Mouse (Mus musculus): ENCODE data around the gene Ror2. TPM values are rescaled to one million over a fixed set of nuclear protein-coding genes. Genes with fewer than 3 reads are reported as not detected.

Gene Ror2
- polyA plus RNA-seq, 1 experiment from 2014 or later = 3.3 TPM

DNA sequence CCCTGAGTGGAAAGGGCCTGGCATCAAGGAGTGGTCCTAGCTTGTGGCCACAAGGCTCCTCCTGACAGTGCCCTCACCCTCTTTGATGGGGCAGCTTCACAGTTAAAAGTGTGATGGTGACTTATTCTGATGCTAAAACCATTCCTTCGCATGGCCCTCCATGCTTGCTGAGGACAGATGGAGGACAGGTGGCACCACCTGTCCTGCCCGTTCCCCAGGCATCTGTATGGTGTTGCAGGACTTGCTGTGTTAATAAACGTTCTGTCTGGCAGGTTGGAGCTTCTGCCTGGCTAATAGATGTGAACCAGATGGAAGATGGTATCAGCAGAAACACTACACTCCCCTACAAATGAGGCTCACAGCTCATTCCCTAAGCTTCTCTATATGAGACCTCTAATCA is 140.4 kb downstream of the Ror2 start:
- no peak for ATAC-seq (ENCODE audit: low FRiP score, low read depth)
- H3K36me3 ChIP-seq = no peaks in the 10 kb centered on the region
- no peak overlapping the region for H3K4me3 ChIP-seq
- H3K27me3 ChIP-seq = no peaks in the 10 kb centered on the region
- H3K27ac ChIP-seq (replicated peaks) = no peak overlapping the region
- H3K4me1 ChIP-seq (replicated peaks) = no peaks in the 10 kb centered on the region
- WGBS = 72% methylated on average over 3 of the region's 3 CpGs
- no peaks in the 10 kb centered on the region for H3K9me3 ChIP-seq
- H3K9ac ChIP-seq = no peak overlapping the region
- no peak overlapping the region for H3K4me2 ChIP-seq

DNA sequence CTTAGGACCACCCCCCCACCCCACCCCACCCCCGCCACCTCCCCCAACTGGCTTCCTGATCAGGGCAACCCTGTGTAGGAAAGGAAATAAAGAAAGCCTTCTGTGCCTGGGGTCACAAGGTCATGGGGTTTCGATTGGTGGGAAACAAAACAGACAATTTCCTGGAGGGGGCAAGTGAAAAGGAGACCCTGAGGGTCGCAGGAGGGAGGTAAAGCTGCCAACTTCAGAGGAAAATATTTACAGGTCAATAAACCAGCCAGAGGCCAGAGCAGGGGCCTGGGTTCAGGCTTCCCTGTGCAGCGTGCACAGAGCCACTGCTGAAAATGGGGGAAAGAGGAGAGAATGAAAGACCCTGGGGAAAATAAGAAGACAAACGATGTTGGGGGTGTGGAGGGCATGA is 142.8 kb downstream of the Ror2 start:
- WGBS = 16% methylated on average over 5 of the region's 5 CpGs
- no peak overlapping the region for H3K9ac ChIP-seq
- no peaks in the 10 kb centered on the region for H3K9me3 ChIP-seq
- no peaks in the 10 kb centered on the region for H3K4me1 ChIP-seq (replicated peaks)
- H3K27me3 ChIP-seq = no peaks in the 10 kb centered on the region
- no peak overlapping the region for H3K4me2 ChIP-seq
- no peak overlapping the region for H3K27ac ChIP-seq (replicated peaks)
- no peak for ATAC-seq (ENCODE audit: low FRiP score, low read depth)
- H3K4me3 ChIP-seq = no peak overlapping the region
- no peaks in the 10 kb centered on the region for H3K36me3 ChIP-seq

GRCm38 (mm10) chr13:53142268-53142667 is 143.7 kb downstream of the Ror2 start:
- Histone ChIP-seq H3K9me3 (no peaks in the 10 kb centered on the region), H3K4me3 (no peak overlapping the region), H3K27ac (replicated peaks) (no peak overlapping the region), H3K36me3 (no peaks in the 10 kb centered on the region), H3K4me2 (no peak overlapping the region), H3K9ac (no peak overlapping the region), H3K27me3 (no peaks in the 10 kb centered on the region), H3K4me1 (replicated peaks) (no peaks in the 10 kb centered on the region)
- ATAC-seq (ENCODE audit: low FRiP score, low read depth) = no peak
- WGBS = 70% methylated on average over 10 of the region's 10 CpGs

- 78% methylated on average over 2 of the region's 2 CpGs for WGBS
- Histone ChIP-seq H3K27me3 (no peaks in the 10 kb centered on the region), H3K27ac (replicated peaks) (no peak overlapping the region), H3K36me3 (no peaks in the 10 kb centered on the region), H3K4me2 (no peak overlapping the region), H3K4me3 (no peak overlapping the region), H3K9ac (no peak overlapping the region), H3K4me1 (replicated peaks) (no peaks in the 10 kb centered on the region), H3K9me3 (no peaks in the 10 kb centered on the region)
- ATAC-seq (ENCODE audit: low FRiP score, low read depth) = no peak
These were observed 145.6 kb downstream of the Ror2 start for GRCm38 (mm10) chr13:53140298-53140697.

DNA sequence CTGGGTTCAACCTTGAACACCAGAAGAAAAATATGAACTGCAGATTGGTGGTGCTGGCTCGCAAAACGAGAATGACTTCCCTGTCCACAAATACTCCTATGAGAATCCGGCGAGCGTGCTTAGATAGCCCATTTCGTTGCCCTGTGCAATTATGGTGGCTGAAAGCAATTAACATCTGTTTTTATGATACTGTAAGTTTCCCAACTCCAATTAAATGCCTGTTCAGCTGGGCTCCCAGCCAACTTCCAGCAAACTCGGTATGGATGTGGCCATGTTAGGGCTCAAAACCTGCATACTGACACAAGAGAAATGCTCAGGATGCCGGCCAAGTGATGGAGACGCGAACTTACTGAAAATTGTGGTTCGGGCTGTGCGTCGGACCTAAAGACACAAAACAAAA is 155.4 kb downstream of the Ror2 start:
- no peak overlapping the region for H3K27ac ChIP-seq (replicated peaks)
- H3K9ac ChIP-seq = no peak overlapping the region

GRCm38 (mm10) chr13:53130032-53130431 is 155.9 kb downstream of the Ror2 start:
- Histone ChIP-seq H3K36me3 (no peaks in the 10 kb centered on the region), H3K4me1 (replicated peaks) (no peaks in the 10 kb centered on the region), H3K9me3 (no peaks in the 10 kb centered on the region), H3K9ac (no peak overlapping the region), H3K27me3 (no peaks in the 10 kb centered on the region), H3K4me3 (no peak overlapping the region), H3K4me2 (no peak overlapping the region), H3K27ac (replicated peaks) (no peak overlapping the region)
- ATAC-seq (ENCODE audit: low FRiP score, low read depth) = no peak
- 83% methylated on average over 5 of the region's 5 CpGs for WGBS

More for the DNA sequence above, 155.4 kb downstream of the Ror2 start:
- WGBS = 80% methylated on average over 13 of the region's 13 CpGs
- no peak overlapping the region for H3K4me2 ChIP-seq
- no peaks in the 10 kb centered on the region for H3K27me3 ChIP-seq
- no peaks in the 10 kb centered on the region for H3K9me3 ChIP-seq
- ATAC-seq (ENCODE audit: low FRiP score, low read depth) = no peak
- H3K36me3 ChIP-seq = no peaks in the 10 kb centered on the region
- no peaks in the 10 kb centered on the region for H3K4me1 ChIP-seq (replicated peaks)
- H3K4me3 ChIP-seq = no peak overlapping the region

DNA sequence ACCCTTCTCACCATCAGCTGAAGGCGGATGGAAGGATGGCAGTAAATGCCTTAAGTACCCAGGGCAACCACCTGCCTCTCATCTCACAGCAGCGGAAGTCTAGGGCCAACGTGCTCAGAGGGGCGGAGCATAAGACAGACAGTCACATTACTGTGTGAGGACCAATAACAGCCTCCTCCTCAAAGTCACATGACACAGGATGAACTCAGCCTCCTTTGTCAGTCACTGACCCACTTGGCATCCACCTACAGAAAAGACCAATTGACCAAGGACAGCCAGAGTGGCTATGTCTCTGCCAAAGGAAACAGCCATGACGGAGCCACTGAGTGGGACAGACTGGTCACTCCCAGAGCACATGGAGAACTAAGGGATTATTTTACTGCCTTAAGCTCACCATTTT is 160.3 kb downstream of the Ror2 start:
- 84% methylated on average over 5 of the region's 5 CpGs for WGBS

GRCm38 (mm10) chr13:53122085-53122484 is 163.8 kb downstream of the Ror2 start:
- Histone ChIP-seq H3K27ac (replicated peaks) (no peak overlapping the region), H3K4me3 (no peak overlapping the region), H3K4me1 (replicated peaks) (peaks cover 21% of the 10 kb centered on the region), H3K27me3 (no peaks in the 10 kb centered on the region), H3K4me2 (no peak overlapping the region), H3K9me3 (no peaks in the 10 kb centered on the region), H3K9ac (no peak overlapping the region), H3K36me3 (no peaks in the 10 kb centered on the region)
- WGBS = 74% methylated on average over 8 of the region's 8 CpGs
- no peak for ATAC-seq (ENCODE audit: low FRiP score, low read depth)

More for the DNA sequence above, 160.3 kb downstream of the Ror2 start:
- Histone ChIP-seq H3K4me2 (no peak overlapping the region), H3K36me3 (no peaks in the 10 kb centered on the region), H3K4me1 (replicated peaks) (peaks cover 13% of the 10 kb centered on the region), H3K27me3 (no peaks in the 10 kb centered on the region), H3K9me3 (no peaks in the 10 kb centered on the region), H3K4me3 (no peak overlapping the region), H3K27ac (replicated peaks) (no peak overlapping the region), H3K9ac (no peak overlapping the region)
- ATAC-seq (ENCODE audit: low FRiP score, low read depth) = no peak

DNA sequence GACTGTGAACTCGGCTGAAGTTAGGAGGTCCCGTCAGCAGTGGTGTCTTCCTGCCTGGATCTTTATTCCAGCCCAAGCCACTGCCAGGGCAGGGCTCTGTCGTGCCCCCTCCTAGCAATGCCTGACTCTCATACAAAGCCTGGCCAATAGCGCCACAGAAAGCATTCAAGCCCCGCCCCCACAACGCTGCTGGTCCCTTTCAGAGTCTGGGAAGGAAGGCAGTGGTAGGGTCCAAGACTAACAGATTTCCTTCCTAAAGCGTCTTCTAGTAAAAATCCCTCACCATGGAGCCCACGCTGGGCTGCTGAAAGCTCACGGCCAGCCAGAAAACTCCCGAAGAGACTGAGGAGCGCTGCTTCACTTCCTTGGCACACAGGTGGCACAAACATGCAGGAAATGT is 165.0 kb downstream of the Ror2 start:
- Histone ChIP-seq H3K9ac (no peak overlapping the region), H3K27me3 (no peaks in the 10 kb centered on the region), H3K4me2 (peak overlapping the region; percentile 30), H3K27ac (replicated peaks) (no peak overlapping the region), H3K36me3 (no peaks in the 10 kb centered on the region), H3K4me3 (no peak overlapping the region), H3K9me3 (no peaks in the 10 kb centered on the region), H3K4me1 (replicated peaks) (peaks cover 21% of the 10 kb centered on the region)
- peak; percentile 64 for ATAC-seq (ENCODE audit: low FRiP score, low read depth)
- 18% methylated on average over 11 of the region's 11 CpGs for WGBS

DNA sequence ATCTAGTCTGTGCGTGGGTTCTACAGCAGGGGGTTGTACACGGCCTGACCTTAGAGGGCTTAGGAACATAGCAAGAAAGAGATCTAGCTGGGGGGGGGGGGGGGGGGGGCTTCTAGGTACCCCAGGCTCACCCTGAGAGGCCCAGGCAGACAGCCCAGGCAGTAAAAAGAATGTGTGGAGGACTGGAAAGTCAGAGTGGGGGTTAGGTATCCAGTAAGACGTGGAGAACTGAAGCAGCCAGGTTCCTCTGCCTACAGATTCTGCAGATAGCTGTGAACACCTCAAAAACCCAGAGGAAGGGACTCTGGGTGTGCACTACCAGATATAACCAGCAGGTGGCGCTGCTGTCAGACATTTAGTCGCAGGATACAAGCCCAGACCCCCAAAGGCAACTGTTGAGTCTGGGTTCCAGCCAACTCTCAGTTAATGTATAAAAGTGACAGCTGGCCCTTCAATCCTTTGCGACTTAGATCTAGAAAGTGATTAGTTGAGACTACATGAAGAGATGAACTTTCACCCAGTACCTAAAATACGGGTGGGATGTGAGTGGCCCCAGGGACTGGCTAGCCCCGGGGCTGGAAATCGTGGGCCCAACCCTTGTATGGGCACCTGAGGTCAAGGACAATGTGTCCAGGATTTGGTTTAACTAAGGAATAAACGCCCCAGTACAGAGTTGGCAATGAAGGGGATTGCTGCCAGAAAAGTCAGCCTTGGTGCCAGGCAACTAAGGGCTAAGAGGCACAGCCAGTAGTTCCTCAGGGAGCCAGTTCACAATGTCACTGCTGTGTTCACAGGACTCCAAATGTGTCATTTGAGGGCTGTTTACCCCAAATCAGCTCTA is 166.1 kb downstream of the Ror2 start:
- no peak overlapping the region for H3K27ac ChIP-seq (replicated peaks)
- peaks cover 21% of the 10 kb centered on the region for H3K4me1 ChIP-seq (replicated peaks)
- H3K9ac ChIP-seq = no peak overlapping the region
- H3K36me3 ChIP-seq = no peaks in the 10 kb centered on the region
- peak; percentile 70 for ATAC-seq (ENCODE audit: low FRiP score, low read depth)
- H3K4me2 ChIP-seq = no peak overlapping the region
- H3K27me3 ChIP-seq = no peaks in the 10 kb centered on the region
- H3K4me3 ChIP-seq = no peak overlapping the region
- no peaks in the 10 kb centered on the region for H3K9me3 ChIP-seq
- WGBS = 30% methylated on average over 10 of the region's 10 CpGs

DNA sequence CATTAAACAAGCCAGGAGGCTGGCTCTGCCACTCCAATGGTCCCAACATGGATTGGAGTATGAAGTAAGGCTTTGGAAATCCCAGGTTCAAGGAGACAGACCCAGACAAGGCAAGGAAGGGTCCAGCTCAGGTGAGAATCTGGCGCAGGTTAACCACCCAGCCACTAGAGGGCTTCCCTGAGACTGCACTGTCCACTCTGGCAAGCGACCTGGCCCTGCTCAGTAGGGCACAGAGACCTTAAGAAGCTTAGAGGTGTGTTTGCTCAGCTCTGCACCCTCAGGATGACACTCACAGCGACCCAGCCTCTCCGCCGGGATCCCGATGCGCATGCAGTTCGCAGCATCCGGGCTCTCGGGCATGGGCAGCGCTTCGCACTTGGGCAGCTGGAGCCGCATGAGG is 167.5 kb downstream of the Ror2 start:
- Histone ChIP-seq H3K27ac (replicated peaks) (no peak overlapping the region), H3K4me1 (replicated peaks) (peaks cover 21% of the 10 kb centered on the region), H3K36me3 (no peaks in the 10 kb centered on the region), H3K27me3 (no peaks in the 10 kb centered on the region), H3K9me3 (no peaks in the 10 kb centered on the region), H3K9ac (no peak overlapping the region), H3K4me2 (no peak overlapping the region), H3K4me3 (no peak overlapping the region)
- 89% methylated on average over 13 of the region's 13 CpGs for WGBS
- no peak for ATAC-seq (ENCODE audit: low FRiP score, low read depth)

- Histone ChIP-seq H3K4me2 (no peak overlapping the region), H3K9me3 (no peaks in the 10 kb centered on the region), H3K4me1 (replicated peaks) (peaks cover 21% of the 10 kb centered on the region), H3K27ac (replicated peaks) (no peak overlapping the region), H3K36me3 (no peaks in the 10 kb centered on the region), H3K27me3 (no peaks in the 10 kb centered on the region), H3K9ac (no peak overlapping the region), H3K4me3 (no peak overlapping the region)
- WGBS = 85% methylated on average over 7 of the region's 7 CpGs
- no peak for ATAC-seq (ENCODE audit: low FRiP score, low read depth)
These were observed 168.0 kb downstream of the Ror2 start for GRCm38 (mm10) chr13:53117921-53118320.

DNA sequence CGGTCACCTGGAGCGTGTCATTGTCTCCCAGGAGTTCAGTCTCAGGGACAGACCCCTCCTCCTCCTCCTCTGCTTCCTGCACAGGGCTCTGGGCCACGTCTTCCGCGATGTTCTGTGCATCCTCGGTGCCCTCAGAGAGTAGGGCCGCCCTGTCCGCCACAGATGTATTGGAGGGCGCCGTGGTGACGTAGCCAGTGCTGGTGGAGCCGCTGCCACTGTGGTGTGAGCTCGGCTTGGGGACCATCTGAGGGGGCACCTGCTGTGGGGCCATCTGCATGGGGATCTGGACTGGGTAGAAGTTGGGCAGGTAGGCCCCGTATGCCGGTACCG is 175.7 kb downstream of the Ror2 start:
- no peak overlapping the region for H3K4me3 ChIP-seq
- H3K27ac ChIP-seq (replicated peaks) = no peak overlapping the region
- H3K9me3 ChIP-seq = no peaks in the 10 kb centered on the region
- no peaks in the 10 kb centered on the region for H3K27me3 ChIP-seq
- no peaks in the 10 kb centered on the region for H3K36me3 ChIP-seq
- H3K9ac ChIP-seq = no peak overlapping the region
- H3K4me2 ChIP-seq = no peak overlapping the region
- 84% methylated on average over 16 of the region's 16 CpGs for WGBS
- H3K4me1 ChIP-seq (replicated peaks) = peaks cover 4% of the 10 kb centered on the region
- ATAC-seq (ENCODE audit: low FRiP score, low read depth) = peak; percentile 54; the same call in 1 of the 2 replicates

Measured in hindbrain, embryonic 15.5 days (tissue).